Mouse (Mus musculus) E14TG2a.4 (cell line): Measurements from ENCODE around the gene Nrgn.

Experiments used
- CTCF ChIP-seq: conservative IDR thresholded peaks from 2 replicates; pipeline ENCODE4 v1.5.1; 2014; ENCODE audit warnings: low read length
- NANOG ChIP-seq: IDR thresholded peaks from 2 replicates; pipeline ENCODE4 v1.6.1; 2014; ENCODE audit warnings: borderline replicate concordance, low read length, mixed read lengths

DNA sequence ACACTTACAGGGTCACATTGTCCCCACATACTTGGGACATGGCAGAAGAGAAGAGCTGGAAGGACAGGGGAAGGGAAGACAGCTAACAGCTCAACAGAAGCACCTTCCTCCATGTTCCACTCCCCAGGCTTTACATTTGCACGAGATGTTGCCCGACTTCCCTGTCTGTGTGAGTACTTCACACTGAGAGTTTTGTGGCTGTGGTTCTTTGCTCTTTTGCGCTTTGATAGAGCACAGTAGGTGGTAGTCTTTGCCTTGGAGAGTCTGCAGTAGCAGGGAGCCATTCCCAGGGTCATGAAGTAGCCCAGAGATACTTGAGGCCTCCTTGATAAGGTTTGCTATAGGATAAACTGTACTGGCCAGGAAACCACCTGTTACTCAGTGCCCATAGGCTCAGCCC lies 52.5 kb downstream of the Nrgn start:
- no peak; the same call in 1 of the 2 replicates for TF ChIP-seq NANOG
- no peak for TF ChIP-seq CTCF
